Mouse (Mus musculus) inflammation-experienced regulatory T-cells, adult 6 months (primary cell): ENCODE data around the gene Actr6. TPM values are rescaled to one million over a fixed set of nuclear protein-coding genes. Genes with fewer than 3 reads are reported as not detected.
"Not testable (repeated sequence)": the region's sequence is repeated elsewhere in the genome, so short reads cannot be mapped to it uniquely, and the experiment has no call there.

Experiments
- ATAC-seq: one replicate; pipeline ENCODE4 v1.8.0; 2017
- polyA plus RNA-seq, 3 experiments: library from polyadenylated mRNA; unstranded; fragments of 100-300 nt; shearing (Covaris generic); gene quantifications; one replicate each; pipeline ENCODE4 v1.2.1; 2017

The Actr6 gene
- polyA plus RNA-seq, 3 experiments from 2014 or later: 43.5 to 52.5 (median 44.7) TPM

DNA sequence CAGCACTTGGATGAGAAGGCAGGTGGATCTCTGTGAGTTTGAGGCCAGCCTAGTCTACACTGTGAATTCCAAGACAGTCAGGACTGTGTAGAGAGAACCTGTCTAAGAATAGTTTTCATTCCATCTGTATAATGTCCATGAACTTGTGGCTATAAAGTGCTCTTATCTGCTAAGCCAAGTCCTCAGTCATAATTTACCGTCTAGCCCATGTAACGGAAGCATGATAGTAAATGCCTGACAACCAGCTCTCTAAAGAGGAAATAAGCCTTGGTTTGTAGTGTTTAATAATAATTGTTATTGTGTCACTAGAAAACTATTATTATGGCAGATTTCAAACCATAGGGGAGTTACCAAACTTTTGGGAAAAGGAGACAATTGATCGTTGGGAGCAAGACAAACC, 5.8 kb upstream of the Actr6 start:
- no peak for ATAC-seq

DNA sequence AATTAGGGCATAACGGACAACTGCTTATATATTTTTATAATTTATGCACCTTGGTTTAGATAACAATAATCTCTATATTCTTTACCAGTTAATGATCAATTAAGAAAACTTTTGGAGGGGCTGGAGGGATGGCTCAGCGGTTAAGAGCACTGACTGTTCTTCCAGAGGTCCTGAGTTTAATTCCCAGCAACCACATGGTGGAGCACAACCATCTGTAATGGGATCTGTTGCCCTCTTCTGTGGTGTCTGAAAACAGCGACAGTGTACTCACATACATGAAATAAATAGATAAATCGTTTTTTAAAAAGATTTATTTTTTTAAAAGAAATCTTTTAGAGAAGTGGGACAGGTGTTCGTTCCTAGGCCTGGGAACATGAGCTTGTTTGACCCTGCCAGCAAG, 5.0 kb upstream of the Actr6 start:
- no peak for ATAC-seq

DNA sequence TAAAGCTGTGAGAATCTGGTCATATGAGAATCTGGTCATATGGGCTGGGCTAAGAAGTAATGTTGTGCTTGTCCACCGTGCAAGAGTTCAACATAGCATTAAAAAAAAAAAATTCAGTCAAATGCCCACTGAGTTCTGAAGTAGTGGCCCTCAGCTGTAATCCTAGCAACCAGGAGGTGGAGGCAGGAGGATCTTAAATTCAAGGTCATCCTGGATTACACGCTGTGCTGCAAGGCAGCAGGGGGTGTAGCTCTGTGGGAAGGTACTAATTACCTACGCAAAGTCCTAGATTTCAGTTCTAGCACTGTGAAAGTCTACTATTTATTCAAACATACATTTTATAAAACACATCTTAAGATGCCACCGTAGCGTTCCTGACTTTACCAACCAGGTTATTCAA, 754 bp downstream of the Actr6 start:
- no peak for ATAC-seq

DNA sequence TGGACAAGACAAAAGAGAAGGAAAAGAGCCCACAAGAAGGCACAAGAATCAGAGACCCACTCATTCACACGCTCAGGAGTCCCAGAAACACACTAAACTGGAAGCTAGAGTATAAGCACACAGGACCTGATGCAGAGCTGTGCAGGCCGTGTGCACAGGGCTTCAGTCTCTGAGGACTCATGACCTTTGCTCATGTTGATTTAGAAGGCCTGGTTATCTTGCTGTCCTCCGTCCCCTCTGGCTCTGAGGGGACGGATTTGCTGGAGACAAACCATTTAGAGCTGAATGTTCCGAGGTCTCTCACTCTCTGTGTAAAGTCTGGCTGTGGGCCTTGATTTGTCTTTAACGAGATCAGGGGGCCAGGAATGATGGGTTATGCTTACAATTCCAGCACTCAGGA, 1.7 kb downstream of the Actr6 start:
- no peak for ATAC-seq

DNA sequence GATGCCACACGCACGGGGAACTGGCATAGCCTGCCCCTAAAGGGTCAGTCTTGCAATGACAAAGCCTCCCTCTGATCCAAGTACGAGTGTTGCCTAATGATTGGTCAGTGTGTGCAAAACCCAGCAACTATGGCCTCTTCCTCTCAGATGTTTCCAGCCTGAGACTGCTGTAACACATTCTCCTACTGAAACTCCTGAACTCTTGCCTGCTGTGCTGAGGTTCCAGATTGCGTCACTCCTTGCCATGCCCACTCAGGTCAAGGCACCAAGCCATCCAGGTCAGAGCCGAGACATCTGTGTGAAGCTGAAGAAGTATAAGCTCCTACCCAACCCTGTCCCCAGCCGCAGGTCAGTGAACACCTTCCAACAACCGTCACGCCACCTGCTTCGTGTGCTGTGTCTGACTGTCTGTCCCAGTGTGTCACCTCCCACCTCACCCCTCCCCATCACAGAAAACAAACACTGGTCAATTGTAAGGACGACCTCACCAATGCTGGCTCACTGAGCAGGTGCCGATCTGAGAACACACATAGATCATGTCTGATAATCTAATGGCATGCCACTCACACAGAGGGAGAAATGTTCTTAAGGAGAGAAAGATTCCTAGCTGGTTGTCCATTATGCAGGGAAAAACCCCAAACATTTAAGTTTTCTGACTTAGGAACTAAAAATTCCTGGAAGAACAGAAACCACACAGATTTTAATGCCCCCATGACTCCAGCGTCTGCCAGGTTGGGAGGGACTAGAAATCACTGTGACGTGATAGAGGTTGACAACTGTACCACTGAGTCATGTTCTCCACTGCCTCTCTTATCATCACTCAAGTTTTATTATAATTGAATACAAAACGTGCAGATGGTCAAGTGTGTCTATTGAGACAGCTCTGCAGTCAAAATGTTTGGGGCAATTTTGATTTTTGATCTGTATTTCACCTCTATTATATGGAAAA, 9.6 kb downstream of the Actr6 start:
- ATAC-seq: no peak

DNA sequence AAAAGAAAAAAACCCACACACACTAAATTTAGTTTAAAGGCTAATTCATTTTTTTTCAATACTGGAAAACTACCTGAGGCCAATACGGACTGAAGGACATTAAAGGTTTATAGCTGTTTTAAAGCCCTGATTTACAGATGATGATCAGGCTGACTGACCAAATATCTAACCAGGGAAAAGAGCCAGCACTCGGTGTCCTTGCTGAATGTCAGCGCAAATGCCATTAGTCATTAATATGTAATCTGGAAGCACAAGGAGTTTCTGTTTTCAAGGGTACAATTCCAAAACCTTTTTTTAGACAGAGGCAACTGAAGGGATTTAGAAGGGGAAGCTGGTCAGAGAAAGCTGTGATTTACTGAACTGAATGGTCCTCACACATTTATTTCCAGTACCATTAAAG, 11.3 kb downstream of the Actr6 start:
- ATAC-seq: no peak

DNA sequence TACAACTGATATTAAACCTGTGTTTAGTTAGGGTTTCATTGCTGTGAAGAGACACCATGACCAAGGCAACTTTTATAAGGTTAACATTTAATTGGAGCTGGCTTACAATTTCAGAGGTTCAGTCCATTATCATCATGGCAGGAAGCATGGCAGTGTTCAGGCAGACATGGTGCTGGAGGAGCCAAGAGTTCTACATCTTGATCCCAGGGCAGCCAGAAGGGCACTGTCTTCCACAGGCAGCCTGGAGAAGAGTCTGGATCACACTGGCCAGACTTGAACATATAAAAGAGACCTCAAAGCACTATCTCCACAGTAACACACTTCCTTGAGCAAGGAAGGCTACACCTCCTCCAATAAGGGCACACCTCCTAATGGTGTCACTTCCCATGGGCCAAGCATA, 11.8 kb downstream of the Actr6 start:
- no peak for ATAC-seq

DNA sequence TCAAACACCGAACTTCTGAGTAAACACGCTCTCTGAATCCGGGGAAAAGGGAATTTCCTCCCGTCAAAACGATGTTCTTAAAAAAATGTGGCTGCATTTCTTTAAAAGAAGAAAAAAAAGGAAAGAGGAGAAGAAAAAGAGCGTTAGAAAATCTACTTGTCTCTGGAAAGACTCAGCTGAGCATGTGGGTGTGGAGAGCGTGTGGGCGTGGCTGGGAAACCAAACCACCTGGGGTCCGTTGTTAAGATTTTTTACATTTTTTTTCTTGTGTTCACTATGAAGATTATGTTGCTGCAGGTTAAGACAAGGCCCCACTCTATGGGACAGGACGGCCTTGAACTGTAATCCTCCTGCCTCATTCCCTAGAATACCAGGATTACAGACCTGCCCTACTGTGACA, 17.2 kb downstream of the Actr6 start:
- ATAC-seq: no peak

DNA sequence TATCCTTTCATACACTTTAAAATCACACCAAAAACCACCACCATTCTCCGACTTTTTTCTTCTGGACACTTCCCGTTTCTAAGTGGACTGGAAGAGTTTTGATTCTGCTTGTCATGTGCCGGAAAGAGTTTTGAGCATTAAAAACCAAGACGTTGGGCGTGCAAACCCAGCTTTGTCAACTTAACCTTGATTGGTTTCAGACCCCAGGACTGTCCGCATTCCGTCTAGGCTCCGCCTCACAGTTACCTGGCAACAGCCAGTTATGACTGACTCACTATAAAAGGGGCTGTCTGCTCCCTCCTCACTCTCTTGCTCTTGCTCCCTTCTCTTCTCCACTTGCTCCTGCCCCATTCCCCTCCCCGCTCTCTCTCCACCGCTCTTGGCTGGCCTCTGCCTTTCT, 23.4 kb downstream of the Actr6 start:
- ATAC-seq: no peak

DNA sequence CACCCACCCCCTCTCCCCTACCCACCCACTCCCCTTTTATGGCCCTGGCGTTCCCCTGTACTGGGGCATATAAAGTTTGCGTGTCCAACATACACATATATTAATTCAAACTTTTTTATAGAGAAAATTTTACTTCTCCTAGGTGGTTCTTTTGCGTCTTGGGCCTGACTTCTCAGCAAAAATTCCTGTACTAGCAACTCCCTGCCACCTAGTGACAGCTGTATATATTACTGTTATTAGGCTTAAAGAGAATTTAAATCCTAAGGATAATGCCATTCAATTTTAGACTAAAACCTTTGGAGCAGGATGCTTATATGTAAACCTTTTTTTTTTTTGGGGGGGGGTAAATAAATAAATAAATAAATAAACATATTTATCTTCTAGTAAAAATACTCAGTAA, 24.7 kb downstream of the Actr6 start:
- no peak for ATAC-seq

DNA sequence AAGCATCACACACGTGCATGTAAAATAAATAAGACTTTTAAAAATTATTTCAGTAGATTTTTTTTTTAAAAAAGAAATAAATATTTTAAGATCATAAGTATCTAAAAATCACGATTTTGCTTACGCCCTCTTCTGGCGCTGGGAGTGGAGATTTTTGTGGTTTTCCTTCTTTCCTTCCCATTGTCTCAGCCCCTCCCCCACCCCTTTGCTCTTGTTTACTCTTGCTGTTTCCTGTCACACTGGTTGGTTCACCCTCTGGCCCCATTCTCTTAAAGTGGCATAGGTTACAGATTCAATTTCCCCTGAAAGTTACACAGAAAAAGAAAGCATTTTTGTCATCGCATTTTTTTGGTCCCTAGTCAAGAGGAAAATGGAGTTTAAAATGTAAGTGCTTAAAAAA, 29.1 kb downstream of the Actr6 start:
- ATAC-seq: peak; percentile 87

DNA sequence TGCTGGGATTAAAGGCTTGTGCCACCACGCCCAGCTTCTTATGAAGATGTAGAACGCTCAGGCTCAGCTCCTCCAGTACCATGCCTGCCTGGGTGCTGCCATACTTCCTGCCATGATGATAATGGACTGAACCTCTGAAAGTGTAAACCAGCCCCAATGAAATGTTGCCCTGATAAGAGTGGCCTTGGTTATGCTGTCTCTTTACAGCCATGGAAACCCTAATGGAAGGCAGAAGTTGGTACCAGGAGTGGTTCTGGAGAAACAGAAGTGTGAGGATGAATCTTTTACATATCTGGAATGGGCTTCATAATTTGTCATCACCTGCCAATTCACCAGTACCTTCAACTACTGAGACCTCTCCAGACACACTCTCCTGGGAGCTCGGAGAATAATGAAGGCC, 34.1 kb downstream of the Actr6 start:
- no peak for ATAC-seq

DNA sequence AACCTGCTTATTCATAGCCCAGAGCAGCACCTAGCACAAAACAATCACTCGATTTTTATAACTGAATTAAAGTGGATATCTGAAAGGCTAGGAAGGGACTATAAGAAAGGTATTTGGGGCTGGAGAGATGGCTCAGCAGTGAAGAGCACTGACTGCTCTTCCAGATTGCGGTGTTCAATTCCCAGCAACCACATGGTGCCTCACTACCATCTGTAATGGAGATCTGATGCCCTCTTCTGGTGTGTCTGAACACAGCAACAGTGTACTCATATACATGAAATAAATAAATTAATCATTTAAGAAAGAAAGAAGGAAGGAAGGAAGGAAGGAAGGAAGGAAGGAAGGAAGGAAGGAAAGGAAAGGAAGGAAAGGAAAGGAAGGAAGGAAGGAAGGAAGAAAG, 35.8 kb downstream of the Actr6 start:
- ATAC-seq: not testable (repeated sequence)

DNA sequence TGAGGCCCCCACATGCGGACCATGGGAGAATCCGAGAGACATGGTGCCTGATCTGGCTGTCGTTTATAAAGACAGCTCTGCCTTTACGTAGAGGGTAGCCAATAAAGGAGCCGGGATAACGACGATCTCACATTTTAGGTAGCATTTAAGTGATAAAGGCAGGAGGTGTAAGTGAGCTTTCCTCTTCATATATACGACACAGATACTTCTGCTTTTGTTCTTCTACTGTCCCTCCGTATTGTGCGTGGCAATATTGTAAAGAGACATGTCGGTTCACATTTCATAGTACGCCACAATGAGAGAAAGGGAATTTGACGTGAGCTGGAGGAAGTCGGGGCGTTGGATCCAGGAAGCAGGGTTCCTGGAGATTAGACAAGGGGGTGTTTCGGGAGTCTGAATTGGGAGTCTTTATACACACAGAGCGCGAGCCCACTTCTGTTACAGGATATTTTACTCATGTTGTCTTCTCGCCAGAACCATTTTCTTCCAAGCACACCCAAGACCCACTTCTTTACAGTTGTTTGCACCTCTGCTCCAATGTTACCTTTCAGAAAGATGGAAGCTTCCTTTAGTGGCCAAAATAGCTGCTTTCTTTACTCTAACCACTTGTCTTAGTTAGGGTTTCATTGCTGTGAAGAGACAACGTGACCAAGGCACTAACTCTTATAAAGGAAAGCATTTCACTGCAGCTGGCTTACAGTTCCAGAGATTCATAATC, 36.7 kb downstream of the Actr6 start:
- ATAC-seq: no peak

DNA sequence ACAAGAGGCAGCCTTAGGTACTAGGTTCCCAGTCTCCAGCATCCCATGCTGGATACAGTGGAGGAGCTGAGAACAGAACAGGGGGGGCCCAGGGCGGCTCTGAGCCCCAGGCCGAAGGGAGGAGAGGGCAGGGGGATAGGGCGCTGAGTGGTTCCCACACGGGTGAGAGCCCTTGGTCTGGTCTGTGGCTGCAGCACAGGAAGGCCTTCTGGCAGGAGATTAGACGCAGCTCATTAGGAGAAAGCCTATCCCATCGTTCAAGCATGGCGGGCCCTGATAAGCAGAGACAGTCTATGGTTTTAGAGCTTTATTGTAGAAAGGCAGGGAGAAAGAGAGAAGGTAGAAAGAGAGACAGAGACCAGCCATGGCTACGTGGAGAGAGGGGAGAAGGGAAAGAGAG, 42.1 kb downstream of the Actr6 start:
- no peak for ATAC-seq

DNA sequence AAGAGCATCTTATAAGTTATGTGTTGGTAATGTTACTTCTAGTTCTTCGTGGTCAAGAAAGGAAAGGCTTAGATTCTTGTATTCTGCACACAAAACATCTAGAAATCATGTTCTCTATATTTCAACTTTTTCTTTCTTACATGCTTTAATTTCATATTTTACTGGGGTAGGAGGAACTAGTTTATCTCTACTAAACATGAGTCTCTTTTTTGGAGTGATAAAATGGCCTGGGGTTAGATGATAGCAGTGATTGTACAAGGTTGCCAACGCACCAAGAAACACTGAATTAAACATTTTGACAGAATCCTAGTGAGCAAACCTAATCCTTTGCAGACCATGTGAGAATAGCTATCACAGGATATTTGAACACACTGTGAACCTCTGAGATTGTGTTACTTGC, 44.6 kb downstream of the Actr6 start:
- no peak for ATAC-seq

DNA sequence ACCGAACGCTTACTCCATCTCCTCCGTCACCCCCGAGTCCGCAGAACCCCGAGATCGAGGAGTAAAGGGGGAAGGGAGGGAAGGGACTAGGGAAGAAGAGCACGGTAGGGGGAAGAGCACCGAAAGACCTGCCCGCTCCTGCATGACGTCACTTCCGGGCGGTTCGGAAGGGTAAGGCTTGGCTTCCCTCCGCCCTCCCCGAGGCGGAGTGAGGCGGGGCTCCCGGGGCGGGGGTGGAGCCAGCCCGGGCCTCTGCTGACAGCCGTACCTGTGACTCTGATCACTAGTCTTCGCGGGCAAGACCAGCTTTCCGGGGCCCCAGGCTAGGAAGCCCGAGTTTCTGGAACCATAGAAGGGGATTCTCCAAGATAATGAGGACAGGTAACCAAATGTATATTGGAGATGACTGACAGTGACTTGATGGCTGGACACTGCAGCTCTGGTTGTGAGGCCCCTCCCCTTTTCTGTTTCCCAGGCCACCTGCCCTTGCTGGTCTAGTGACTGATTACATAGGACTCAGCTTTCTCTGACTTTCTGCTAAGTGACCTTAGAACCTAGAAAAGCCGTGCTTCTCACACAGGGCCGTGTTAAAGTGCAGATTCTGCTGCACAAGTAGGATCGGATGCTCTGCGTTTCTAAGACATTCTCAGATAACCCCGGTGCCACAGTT, 45.8 kb downstream of the Actr6 start, which contains the start of gene Scyl2:
Gene Scyl2 (minus strand): TSS at position 147 of the 670 bp plus-strand sequence.
- ATAC-seq: peak; percentile 98

DNA sequence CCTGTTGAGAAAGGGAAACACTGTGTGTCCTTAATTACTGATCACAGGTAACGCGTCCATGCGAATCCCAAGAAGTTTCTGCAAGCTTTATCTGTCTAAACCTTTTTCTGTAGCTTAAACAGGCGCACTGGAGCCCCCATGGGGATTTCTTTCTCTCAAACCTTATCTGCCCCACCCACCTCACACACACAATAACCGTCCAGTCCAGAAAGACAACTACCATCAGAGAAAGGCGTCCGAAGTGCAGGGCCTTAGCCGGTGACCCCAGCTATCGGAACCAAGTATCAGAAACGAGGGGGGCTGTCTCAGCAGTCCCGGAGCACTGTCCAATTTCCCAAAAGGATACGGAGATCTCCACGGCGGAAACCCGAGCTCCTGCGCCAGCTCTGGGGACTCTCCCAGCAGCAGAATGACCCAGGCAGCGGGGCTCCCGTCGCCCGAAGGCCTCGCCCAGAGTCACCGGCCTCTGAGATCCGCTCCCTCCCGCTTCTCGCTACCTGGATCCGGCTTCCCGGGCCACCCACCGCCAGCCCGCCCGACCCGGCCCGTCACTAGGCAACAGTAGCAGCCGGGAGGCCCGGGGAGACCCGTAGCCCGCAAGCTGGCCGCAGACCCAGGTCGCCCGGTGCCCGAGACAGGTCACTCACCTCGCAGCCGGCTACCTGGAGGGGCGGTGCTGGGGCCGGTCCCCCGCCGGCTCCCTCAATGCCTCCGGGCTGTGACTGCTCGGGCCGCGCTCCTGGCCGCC, 46.5 kb downstream of the Actr6 start:
- peak; percentile 41 for ATAC-seq

DNA sequence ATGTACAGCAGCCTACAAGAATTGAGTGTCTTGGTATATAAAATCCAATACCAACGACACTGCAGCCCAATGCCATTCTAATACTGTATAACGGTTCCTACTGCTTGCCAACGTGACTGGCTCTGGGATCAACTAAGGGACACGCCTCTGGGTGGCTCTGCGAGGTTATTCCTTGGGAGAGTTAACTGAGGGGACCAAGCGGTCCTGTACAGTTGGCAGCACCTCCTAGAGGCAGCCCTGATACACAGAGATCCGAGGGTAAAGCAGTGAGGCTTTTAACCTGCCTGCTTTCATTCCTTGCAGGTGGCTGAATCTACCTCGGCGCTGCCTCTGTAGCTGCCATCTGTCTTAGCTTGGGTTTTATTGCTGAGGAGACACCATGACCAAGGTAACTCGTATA, 49.1 kb downstream of the Actr6 start:
- ATAC-seq: no peak

DNA sequence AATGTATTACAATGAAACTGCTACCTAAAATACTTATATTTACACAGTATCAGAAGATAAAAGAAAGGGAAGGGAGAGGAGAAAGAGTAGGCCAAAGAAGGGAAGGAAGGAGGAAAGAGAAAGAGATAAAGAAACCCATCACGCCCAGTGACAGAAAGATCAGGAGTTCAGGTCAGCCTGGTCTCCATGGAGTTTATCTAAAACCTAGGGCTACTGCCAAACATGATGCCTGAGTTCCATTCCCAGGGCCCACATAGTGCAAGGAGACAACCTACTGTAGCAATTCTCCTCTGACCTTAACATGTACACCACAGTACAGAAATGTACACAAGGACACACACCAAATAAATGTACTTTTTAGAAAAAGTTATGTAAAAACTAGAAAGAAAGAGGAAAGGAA, 49.9 kb downstream of the Actr6 start:
- no peak for ATAC-seq

DNA sequence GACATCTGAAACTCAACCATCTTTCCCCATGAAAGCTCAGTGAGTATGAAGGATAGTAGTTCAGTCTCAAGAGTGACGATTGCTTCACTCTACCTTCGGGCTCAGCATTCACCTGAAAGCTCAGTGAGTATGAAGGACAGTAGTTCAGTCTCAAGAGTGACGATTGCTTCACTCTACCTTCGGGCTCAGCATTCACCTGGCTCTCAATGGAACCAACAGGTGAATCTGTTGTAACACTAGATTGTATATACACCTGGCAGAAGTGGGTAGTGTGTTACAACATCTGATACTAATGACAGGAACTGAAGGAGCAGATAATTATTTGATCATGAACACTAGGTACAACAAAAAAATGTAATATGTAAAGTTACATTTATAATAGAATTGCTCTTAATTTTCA, 50.4 kb downstream of the Actr6 start:
- ATAC-seq: no peak

DNA sequence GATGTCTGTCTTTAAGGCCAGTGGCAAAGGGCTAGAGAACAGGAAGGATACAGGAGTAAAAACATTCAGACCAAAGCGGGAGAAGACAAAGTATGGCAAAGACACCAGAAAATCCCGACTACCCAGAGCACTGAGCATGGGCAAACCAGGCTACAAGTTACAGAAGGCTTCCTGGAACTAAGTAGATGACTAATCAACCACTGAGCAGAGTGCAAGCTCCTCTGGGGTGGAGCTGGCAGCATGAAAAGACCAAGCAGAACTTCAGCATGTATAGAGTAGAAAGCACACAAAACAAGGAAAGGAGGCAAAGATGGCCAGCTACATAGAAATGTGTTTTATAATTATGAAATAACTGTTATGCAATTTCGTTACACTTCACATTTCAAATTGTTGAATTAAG, 51.6 kb downstream of the Actr6 start:
- no peak for ATAC-seq

DNA sequence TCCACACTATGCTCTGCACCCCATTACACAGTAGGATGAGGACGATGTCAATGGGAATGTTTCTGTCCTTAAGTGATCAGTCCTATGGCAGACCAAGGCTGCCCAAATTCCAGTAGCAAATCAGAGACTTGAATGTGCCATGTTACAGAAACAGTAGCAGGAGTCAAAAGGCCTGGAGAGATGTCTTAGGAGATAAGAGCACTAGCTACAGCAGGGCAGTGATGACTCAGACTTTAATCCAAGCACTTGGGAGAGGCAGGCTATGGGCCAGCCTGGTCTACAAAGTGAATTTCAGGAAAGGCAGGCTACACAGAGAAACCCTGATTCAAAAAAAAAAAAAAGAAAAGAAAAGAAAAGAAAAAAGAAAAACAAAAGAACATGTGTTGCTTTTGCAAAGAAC, 52.6 kb downstream of the Actr6 start:
- ATAC-seq: no peak
